Mouse (Mus musculus): ENCODE results near the gene Bsdc1. TPM values are rescaled to one million over a fixed set of nuclear protein-coding genes. Genes with fewer than 3 reads are reported as not detected.
A peak's percentile ranks its signal among the peaks of the same experiment; 100 is the strongest.

Gene Bsdc1
- 24.4 and 27.0 TPM in 2 replicates for polyA plus RNA-seq (2015; fragmentation: Nextera tagmentation; extraction: Ambion mirVana)

DNA sequence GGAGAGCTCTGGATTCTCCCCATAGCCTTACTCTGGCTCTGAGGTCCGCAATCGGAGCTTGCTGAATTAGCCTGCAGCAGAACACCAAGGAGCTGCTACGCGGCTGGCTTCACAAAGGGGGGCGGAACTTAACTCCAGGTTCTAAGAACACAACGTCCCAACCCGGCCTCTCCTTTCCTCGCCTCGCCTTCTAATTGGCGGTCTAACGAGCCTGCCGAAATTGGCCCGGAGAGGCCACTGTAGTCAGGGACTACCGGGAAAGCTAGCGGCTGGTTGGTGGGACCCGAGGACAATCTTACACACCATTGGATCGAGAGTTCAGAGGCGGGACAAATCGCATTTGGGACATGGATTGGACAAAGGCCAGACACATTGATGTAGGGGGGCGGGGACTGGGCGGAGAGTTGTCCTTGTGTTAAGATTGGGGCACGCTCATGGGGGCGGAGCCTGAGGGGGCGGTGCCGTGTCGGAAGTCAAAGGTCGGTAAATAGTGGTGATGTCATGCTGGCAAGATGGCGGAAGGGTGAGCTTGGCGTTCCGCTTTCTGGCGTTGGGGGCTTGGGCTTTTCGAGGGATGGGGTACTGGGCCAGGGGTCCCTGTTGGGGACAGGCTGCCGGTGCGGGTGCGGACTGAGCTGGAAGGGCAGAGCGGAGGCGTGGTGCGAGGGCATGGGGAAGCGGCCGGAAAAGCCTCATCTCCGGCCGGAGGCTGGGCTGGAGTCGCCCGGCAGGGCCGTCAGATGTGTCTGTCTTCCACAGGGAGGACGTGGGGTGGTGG, at the start of gene Bsdc1:
Gene Bsdc1, plus strand, starts transcription at position 399 of the 778 bp plus-strand sequence.
- Histone ChIP-seq H3K27ac (peak within 1 kb of the TSS; percentile 91), H3K27me3 (replicated peaks) (no peaks in the 10 kb centered on the region), H3K4me1 (peaks cover 4% of the 10 kb centered on the region; the same call in 1 of the 2 replicates), H3K4me3 (replicated peaks) (peak within 1 kb of the TSS; percentile 91), H3K36me3 (peaks cover 15% of the 10 kb centered on the region), H3K9ac (peak within 1 kb of the TSS; percentile 72), H3K4me2 (peak within 1 kb of the TSS; percentile 82), H3K9me3 (no peaks in the 10 kb centered on the region)
- peak; percentile 99 for ATAC-seq (ENCODE audit: insufficient read depth, low FRiP score, low read depth)
- under 1% methylated on average over 46 of the region's 46 CpGs for WGBS

DNA sequence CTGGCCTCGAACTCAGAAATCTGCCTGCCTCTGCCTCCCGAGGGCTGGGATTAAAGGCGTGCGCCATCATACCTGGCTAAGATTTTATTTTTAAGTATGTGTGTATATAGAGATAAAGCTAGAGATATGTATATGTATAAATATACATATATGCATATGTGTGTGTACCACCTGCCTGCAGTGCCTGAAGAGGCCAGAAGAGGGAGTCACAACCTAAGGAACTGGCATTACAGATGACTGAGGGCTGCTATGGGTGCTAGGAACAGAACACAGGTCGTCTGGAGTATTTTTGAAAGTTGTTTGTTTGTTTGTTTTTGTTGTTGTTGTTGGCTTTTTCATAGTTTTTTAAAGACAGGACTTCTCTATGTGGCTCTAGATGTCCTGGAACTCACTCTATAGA, 45.5 kb upstream of the Bsdc1 start:
- no peaks in the 10 kb centered on the region for H3K9me3 ChIP-seq
- H3K4me1 ChIP-seq: 0 out of 2 replicates have a peak, but pooled peaks cover 3% of the 10 kb centered on the region
- H3K27ac ChIP-seq: no peak overlapping the region
- no peak overlapping the region for H3K9ac ChIP-seq
- no peak overlapping the region for H3K4me3 ChIP-seq (replicated peaks)
- WGBS: 94% methylated on average over 5 of the region's 5 CpGs
- no peaks in the 10 kb centered on the region for H3K27me3 ChIP-seq (replicated peaks)
- no peak overlapping the region for H3K4me2 ChIP-seq
- no peaks in the 10 kb centered on the region for H3K36me3 ChIP-seq
- ATAC-seq (ENCODE audit: insufficient read depth, low FRiP score, low read depth): no peak

DNA sequence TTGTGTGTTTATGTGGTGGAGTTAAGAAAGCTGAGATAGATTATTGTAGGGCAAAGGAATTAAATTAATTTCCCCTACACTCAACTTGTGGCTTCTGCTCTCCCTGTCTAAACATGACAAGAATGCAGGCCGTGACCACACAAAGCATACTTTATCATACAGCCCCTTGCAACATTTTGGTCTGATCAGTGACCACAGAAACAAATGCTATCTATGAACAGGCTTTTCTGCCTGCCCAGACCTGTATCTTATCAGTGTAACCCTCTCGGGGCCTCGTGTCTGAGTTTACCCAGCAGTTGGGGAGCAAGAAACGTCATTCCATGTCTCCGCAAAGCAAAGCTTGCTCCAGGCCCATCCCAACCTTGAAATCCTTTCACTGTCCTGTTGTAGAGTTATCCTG, 44.9 kb upstream of the Bsdc1 start:
- peak; percentile 72 for ATAC-seq (ENCODE audit: insufficient read depth, low FRiP score, low read depth)
- no peak overlapping the region for H3K9ac ChIP-seq
- H3K27ac ChIP-seq: no peak overlapping the region
- H3K36me3 ChIP-seq: no peaks in the 10 kb centered on the region
- no peaks in the 10 kb centered on the region for H3K27me3 ChIP-seq (replicated peaks)
- H3K4me3 ChIP-seq (replicated peaks): no peak overlapping the region
- no peaks in the 10 kb centered on the region for H3K9me3 ChIP-seq
- H3K4me1 ChIP-seq: 0 out of 2 replicates have a peak, but pooled peaks cover 3% of the 10 kb centered on the region
- WGBS: 40% methylated on average over 5 of the region's 5 CpGs
- H3K4me2 ChIP-seq: no peak overlapping the region

DNA sequence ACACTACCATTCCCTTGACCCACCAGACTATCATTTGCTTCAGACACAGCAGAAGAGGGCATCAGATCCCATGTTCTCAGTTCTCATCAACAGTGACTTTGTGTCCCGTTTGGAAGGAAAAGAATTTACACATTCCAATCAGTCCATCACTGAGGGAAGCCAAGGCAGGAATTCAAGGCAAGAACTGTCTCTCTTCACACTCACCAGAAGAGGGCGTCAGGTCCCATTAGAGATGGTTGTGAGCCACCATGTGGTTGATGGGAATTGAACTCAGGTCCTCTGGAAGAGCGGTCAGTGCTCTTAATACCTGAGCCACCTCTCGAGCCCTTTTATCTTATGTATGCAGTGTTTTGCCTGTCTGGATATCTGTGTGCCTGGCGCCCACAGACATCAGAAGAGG, 43.1 kb upstream of the Bsdc1 start:
- no peak overlapping the region for H3K27ac ChIP-seq
- no peaks in the 10 kb centered on the region for H3K27me3 ChIP-seq (replicated peaks)
- H3K4me1 ChIP-seq: 0 out of 2 replicates have a peak, but pooled peaks cover 3% of the 10 kb centered on the region
- H3K9ac ChIP-seq: no peak overlapping the region
- no peaks in the 10 kb centered on the region for H3K36me3 ChIP-seq
- ATAC-seq (ENCODE audit: insufficient read depth, low FRiP score, low read depth): no peak
- no peak overlapping the region for H3K4me3 ChIP-seq (replicated peaks)
- 72% methylated on average over 5 of the region's 5 CpGs for WGBS
- no peak overlapping the region for H3K4me2 ChIP-seq
- no peaks in the 10 kb centered on the region for H3K9me3 ChIP-seq

DNA sequence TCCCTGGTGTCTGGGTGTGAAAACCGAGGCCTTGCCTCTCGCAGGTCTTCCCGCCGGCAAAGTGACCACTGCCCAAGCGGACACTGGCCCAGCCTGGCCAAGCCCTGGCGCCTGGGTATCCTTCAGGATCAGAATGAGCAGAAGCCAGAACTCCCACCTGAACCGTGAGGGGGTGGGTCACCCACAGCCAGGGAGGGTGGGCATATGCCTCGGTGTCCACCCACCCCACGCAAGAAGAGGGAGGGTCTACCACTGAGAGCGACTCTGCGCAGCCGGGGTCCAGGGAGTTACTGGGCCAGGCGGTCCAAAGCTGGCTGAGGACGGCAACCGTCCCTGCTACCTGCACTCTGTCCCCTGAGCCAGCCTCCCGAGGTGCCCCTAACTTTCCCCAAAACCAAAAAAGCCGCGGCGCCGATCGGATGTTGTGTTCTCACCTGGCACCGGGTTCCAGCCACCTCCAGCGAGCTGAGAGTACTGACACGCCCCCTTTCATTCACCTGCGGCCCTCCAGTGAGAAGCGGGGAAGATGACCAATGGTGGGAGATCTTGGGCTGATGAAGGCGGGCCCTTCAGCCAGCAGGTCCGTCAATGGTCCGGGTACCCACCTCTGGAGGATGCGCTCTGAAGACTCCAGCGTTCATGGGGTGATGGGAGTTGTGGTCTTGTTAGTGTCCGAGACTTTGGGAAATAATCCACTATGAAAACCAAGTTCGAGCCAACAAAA, 20.9 kb upstream of the Bsdc1 start, which contains the start of gene Zbtb8b:
Gene Zbtb8b, minus strand, starts transcription at position 514 of the 724 bp plus-strand sequence.
- Histone ChIP-seq H3K4me1 (no peaks in the 10 kb centered on the region; the same call in 1 of the 2 replicates), H3K4me3 (replicated peaks) (peak within 1 kb of the TSS; percentile 48), H3K27ac (no peak within 1 kb of the TSS), H3K27me3 (replicated peaks) (peaks cover 21% of the 10 kb centered on the region), H3K4me2 (peak within 1 kb of the TSS; percentile 86), H3K9ac (0 out of 2 replicates have a peak within 1 kb of the TSS, but pooled peaks have one; percentile 16), H3K9me3 (no peaks in the 10 kb centered on the region), H3K36me3 (no peaks in the 10 kb centered on the region)
- peak; percentile 88 for ATAC-seq (ENCODE audit: insufficient read depth, low FRiP score, low read depth)
- 2% methylated on average over 32 of the region's 33 CpGs for WGBS

DNA sequence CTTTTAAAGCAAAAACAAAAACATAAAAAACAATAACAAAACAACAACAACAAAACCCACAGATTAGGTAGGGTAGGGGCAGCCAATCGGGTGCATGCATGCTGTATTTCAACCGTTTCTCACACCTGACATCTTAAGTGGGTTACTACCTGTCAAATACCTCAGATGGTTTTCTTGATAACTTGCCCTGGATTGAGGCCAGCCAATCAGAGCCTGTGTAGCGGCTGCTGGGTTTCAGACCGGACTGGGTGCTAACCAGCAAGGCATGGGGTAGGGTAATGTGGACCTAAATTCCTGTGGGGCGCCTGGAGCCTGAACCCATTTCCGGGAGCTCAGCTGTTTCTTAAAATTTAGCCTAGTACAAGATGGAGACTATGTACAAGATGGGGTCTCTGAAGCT, 20.2 kb upstream of the Bsdc1 start:
- H3K4me3 ChIP-seq (replicated peaks): peak overlapping the region; percentile 48
- no peaks in the 10 kb centered on the region for H3K36me3 ChIP-seq
- H3K9me3 ChIP-seq: no peaks in the 10 kb centered on the region
- H3K27me3 ChIP-seq (replicated peaks): peaks cover 21% of the 10 kb centered on the region
- H3K9ac ChIP-seq: no peak overlapping the region
- WGBS: 33% methylated on average over 6 of the region's 6 CpGs
- H3K27ac ChIP-seq: no peak overlapping the region
- ATAC-seq (ENCODE audit: insufficient read depth, low FRiP score, low read depth): no peak
- peak overlapping the region; percentile 86 for H3K4me2 ChIP-seq
- no peaks in the 10 kb centered on the region; the same call in 1 of the 2 replicates for H3K4me1 ChIP-seq

DNA sequence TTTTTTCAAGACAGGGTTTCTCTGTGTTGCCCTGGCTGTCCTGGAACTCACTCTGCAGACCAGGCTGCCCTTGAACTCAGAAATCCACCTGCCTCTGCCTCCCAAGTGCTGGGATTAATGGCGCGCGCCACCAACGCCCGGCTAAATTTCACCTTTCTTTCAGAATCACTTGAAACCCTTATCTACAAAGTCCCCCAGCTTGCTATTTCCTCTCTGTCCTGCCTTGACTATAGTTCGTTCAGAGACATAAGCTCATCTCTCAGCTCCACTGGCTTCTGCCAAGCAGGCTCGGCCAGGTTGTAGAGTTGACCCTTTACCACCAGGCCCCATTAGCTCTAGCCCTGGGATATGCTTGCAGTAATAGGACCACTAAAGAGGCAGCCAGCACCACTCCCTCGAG, 14.0 kb upstream of the Bsdc1 start:
- WGBS: 77% methylated on average over 8 of the region's 8 CpGs
- H3K4me2 ChIP-seq: no peak overlapping the region
- ATAC-seq (ENCODE audit: insufficient read depth, low FRiP score, low read depth): no peak
- H3K27ac ChIP-seq: no peak overlapping the region
- no peaks in the 10 kb centered on the region for H3K9me3 ChIP-seq
- no peaks in the 10 kb centered on the region for H3K27me3 ChIP-seq (replicated peaks)
- H3K9ac ChIP-seq: no peak overlapping the region
- H3K4me1 ChIP-seq: no peaks in the 10 kb centered on the region
- H3K4me3 ChIP-seq (replicated peaks): no peak overlapping the region
- no peaks in the 10 kb centered on the region for H3K36me3 ChIP-seq

DNA sequence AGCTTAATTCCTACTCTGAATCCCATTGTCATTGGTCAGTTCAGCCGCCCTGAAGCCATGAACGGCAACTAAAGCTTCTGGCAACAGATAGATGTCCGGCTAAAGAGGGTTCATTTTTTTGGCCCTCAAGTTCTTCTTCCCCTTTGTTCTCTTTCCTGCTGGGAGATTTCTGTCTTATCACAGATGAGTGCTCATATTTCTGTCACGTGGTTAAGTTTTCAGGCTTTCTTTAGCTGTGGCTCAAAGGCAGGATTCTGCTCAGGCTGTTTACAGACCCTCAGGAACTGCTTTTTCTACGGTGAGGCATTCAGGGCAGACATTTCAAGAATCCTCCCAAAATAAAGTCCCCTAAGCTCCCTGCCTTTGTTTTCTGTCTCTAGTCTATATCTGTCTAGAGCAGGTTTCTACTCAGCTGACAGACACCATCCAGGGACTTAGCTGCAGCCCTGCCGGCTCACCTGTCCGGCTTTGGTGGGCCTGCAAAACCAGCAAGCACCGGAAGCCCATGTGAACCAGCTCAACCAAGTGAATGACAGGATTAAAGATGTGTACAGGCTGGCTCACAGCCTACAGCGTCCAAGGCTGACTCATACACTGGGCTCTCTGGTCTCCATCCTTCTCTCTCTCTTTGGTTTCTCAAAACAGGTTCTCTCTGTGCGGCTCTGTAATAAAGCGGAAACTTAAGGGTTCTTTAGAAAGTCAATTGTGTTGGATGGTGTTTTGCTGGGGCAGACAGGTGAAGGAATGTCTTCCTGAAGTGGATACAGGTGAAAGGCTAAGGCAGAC, 13.4 kb upstream of the Bsdc1 start:
- no peak for ATAC-seq (ENCODE audit: insufficient read depth, low FRiP score, low read depth)
- Histone ChIP-seq H3K4me3 (replicated peaks) (no peak overlapping the region), H3K27ac (no peak overlapping the region)

DNA sequence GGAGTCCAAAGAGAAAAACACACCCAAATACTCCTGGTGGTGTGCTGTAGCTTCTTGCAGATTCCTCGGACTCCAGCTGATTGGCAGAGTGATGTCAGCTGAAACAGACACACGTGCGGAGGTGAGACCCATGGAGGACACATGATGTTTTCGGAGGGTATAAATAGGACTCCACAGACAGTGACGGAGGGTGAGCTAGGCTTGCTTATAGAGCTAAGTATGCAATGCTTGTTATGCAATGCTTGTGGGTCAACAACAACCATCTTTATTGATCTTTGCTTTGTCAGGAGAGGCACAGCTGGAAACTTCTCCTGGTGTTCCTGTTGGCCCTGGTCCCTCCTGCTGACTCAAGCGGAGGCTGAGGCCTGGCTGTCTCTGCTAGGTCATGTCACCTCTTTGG, 12.7 kb upstream of the Bsdc1 start:
- WGBS: 85% methylated on average over 6 of the region's 6 CpGs
- Histone ChIP-seq H3K4me1 (no peaks in the 10 kb centered on the region), H3K27me3 (replicated peaks) (no peaks in the 10 kb centered on the region), H3K9ac (no peak overlapping the region), H3K36me3 (no peaks in the 10 kb centered on the region), H3K9me3 (no peaks in the 10 kb centered on the region), H3K4me3 (replicated peaks) (no peak overlapping the region), H3K27ac (no peak overlapping the region), H3K4me2 (no peak overlapping the region)
- ATAC-seq (ENCODE audit: insufficient read depth, low FRiP score, low read depth): no peak

More for the DNA sequence above, 13.4 kb upstream of the Bsdc1 start:
- Histone ChIP-seq H3K27me3 (replicated peaks) (no peaks in the 10 kb centered on the region), H3K9me3 (no peaks in the 10 kb centered on the region), H3K36me3 (no peaks in the 10 kb centered on the region), H3K4me2 (no peak overlapping the region), H3K4me1 (no peaks in the 10 kb centered on the region), H3K9ac (no peak overlapping the region)
- 69% methylated on average over 11 of the region's 11 CpGs for WGBS

DNA sequence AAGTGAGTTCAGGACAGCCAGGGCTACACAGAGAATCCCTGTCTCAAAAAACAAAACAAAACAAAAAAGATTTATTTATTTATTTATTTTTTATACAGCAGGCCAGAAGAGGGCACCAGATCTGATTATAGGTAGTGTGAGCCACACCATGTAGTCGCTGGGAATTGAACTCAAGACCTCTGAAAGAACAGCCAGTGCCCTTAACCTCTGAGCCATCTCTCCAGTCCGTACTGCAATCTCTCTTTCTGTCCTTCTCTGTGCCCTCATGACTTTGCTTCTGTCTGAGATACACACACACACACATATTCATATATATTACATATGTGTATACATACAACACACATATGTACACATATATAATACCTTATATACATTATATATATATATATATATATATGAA, 10.5 kb upstream of the Bsdc1 start:
- Histone ChIP-seq H3K27me3 (replicated peaks) (no peaks in the 10 kb centered on the region), H3K4me3 (replicated peaks) (no peak overlapping the region), H3K4me2 (no peak overlapping the region), H3K27ac (no peak overlapping the region), H3K9me3 (no peaks in the 10 kb centered on the region), H3K9ac (no peak overlapping the region), H3K36me3 (no peaks in the 10 kb centered on the region), H3K4me1 (no peaks in the 10 kb centered on the region)
- no peak for ATAC-seq (ENCODE audit: insufficient read depth, low FRiP score, low read depth)
- WGBS: 78% methylated on average over 2 of the region's 2 CpGs

DNA sequence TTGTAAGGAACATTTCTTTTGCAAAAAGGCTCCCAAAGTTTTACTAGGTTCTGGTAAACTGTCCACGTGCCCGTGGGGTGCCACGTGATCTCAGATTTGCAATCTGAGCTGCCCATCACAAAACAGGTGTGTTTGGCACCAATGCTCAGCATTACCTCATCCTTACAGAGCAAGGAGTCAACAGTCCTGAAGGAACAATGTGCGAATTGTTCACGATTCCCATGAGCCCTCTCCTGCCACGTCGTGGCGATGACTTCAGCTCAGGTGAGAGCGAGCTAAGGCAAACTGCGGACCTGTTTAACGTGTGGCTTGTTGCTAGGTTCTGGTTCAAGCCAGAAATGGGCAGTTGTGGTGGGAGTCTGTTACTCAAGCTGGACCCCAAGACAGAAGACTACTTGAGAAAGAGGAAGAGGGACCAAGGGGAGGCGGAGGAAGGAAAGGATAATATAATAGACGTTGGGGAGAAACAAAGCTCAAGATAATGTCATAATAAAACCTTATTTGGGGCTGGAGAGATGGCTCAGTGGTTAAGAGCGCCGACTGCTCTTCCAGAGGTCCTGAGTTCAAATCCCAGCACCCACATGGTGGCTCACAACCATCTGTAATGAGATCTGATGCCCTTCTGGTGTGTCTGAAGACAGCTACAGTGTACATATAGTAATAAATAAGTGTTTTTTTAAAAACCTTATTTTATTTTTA, 9.8 kb upstream of the Bsdc1 start:
- no peak for ATAC-seq (ENCODE audit: insufficient read depth, low FRiP score, low read depth)
- no peaks in the 10 kb centered on the region for H3K36me3 ChIP-seq
- no peaks in the 10 kb centered on the region for H3K9me3 ChIP-seq
- H3K4me3 ChIP-seq (replicated peaks): no peak overlapping the region
- 79% methylated on average over 15 of the region's 15 CpGs for WGBS
- H3K4me1 ChIP-seq: no peaks in the 10 kb centered on the region
- no peaks in the 10 kb centered on the region for H3K27me3 ChIP-seq (replicated peaks)
- H3K9ac ChIP-seq: no peak overlapping the region
- H3K27ac ChIP-seq: no peak overlapping the region
- no peak overlapping the region for H3K4me2 ChIP-seq
